Mouse (Mus musculus) midbrain, embryonic 12.5 days (tissue): ENCODE measurements around the gene Nfil3. TPM values are rescaled to one million over a fixed set of nuclear protein-coding genes. Genes with fewer than 3 reads are reported as not detected.

Source experiments
- ATAC-seq: fragments of 200-750 bp; cut with Nextera tagmentation; 2 replicates; pipeline ENCODE4 v1.8.0; 2017; ENCODE audit warnings: low read depth, moderate TSS enrichment, moderate library complexity; ENCODE audit not compliant: low FRiP score
- H3K27ac ChIP-seq: fragments of 300-500 bp; sonication (generic); replicated peaks from 2 replicates; pipeline ENCODE4 v1.5.1; 2016; ENCODE audit warnings: mild to moderate bottlenecking
- H3K27me3 ChIP-seq: fragments of 300-500 bp; sonication (generic); 2 replicates; pipeline ENCODE4 v1.6.1; 2016; ENCODE audit warnings: mild to moderate bottlenecking
- H3K36me3 ChIP-seq: fragments of 300-500 bp; sonication (generic); 2 replicates; pipeline ENCODE4 v1.6.1; 2016
- H3K4me1 ChIP-seq: fragments of 300-500 bp; sonication (generic); 2 replicates; pipeline ENCODE4 v1.6.1; 2016
- H3K4me2 ChIP-seq: fragments of 300-500 bp; sonication (generic); replicated peaks from 2 replicates; pipeline ENCODE4 v1.6.1; 2016; ENCODE audit warnings: mild to moderate bottlenecking, moderate library complexity
- H3K4me3 ChIP-seq: fragments of 300-500 bp; sonication (generic); 2 replicates; pipeline ENCODE4 v1.5.1; 2016; ENCODE audit warnings: mild to moderate bottlenecking
- H3K9ac ChIP-seq: fragments of 300-500 bp; sonication (generic); replicated peaks from 2 replicates; pipeline ENCODE4 v1.6.1; 2016; ENCODE audit warnings: mild to moderate bottlenecking, moderate library complexity
- H3K9me3 ChIP-seq: fragments of 300-500 bp; sonication (generic); 2 replicates; pipeline ENCODE4 v1.6.1; 2016; ENCODE audit warnings: mild to moderate bottlenecking
- WGBS: fragments of 180-500 bp; shearing (Covaris S2); methylation state at CpG from one replicate; pipeline ENCODE4 v1.1.7; 2016; 5-methylcytosine and 5-hydroxymethylcytosine counted together
- polyA plus RNA-seq: library from polyadenylated mRNA; unstranded; fragments of >200 nt; fragmentation: Nextera tagmentation; extraction: Ambion mirVana; gene quantifications from 2 replicates; pipeline ENCODE4 v1.2.1, GENCODE M21; 2016

The Nfil3 gene
- polyA plus RNA-seq, 1 experiment from 2014 or later: 28.5 TPM

DNA sequence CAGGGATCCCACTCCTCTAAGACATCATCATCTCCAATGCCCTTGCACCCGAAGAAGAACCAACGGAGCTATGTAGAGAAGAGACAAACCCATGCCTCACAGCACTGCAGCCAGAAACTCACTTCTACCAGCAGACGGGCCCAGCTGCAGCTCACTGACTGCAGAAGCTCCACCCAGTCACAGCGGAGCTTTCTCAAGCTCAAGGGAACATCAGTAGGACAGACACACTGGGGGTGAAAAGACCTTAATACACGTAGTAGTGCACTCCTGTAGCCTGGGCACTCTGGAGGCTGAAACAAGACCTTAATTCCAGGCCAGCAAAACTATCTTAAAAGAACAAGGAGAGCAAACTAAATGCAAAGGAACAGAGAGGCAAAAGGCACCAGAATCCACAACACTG is 56.4 kb downstream of the Nfil3 start:
- H3K4me1 ChIP-seq: peaks cover 13% of the 10 kb centered on the region
- H3K4me2 ChIP-seq: no peak overlapping the region
- H3K36me3 ChIP-seq: no peaks in the 10 kb centered on the region
- no peak overlapping the region for H3K4me3 ChIP-seq
- H3K27me3 ChIP-seq: no peaks in the 10 kb centered on the region
- no peak overlapping the region for H3K27ac ChIP-seq
- H3K9ac ChIP-seq: no peak overlapping the region
- 86% methylated on average over 5 of the region's 5 CpGs for WGBS
- ATAC-seq: no peak
- H3K9me3 ChIP-seq: no peaks in the 10 kb centered on the region

DNA sequence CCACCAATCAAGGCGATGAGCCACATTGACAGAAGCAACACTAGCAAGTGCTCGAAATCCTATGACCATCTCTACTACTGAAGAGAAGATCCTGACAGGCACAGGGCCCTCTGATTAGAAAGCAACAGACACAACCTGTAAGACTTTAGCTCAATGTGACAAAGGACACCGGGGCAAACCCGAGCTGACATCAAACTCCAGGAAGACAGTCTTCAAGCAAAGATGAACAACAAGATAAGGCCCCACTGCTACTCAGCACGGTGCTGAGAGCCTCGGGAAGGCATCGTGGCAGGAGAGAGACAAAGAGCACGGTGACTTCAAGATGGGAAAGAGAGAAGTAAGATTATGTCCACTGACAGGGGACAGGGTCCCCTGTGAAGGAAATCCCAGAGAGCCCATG is 58.9 kb downstream of the Nfil3 start:
- H3K4me1 ChIP-seq: no peaks in the 10 kb centered on the region; the same call in 1 of the 2 replicates
- no peaks in the 10 kb centered on the region for H3K36me3 ChIP-seq
- no peak for ATAC-seq
- H3K9me3 ChIP-seq: no peaks in the 10 kb centered on the region
- no peak overlapping the region for H3K4me2 ChIP-seq
- H3K27ac ChIP-seq: no peak overlapping the region
- no peak overlapping the region for H3K9ac ChIP-seq
- H3K4me3 ChIP-seq: no peak overlapping the region
- WGBS: 89% methylated on average over 8 of the region's 8 CpGs
- H3K27me3 ChIP-seq: no peaks in the 10 kb centered on the region

DNA sequence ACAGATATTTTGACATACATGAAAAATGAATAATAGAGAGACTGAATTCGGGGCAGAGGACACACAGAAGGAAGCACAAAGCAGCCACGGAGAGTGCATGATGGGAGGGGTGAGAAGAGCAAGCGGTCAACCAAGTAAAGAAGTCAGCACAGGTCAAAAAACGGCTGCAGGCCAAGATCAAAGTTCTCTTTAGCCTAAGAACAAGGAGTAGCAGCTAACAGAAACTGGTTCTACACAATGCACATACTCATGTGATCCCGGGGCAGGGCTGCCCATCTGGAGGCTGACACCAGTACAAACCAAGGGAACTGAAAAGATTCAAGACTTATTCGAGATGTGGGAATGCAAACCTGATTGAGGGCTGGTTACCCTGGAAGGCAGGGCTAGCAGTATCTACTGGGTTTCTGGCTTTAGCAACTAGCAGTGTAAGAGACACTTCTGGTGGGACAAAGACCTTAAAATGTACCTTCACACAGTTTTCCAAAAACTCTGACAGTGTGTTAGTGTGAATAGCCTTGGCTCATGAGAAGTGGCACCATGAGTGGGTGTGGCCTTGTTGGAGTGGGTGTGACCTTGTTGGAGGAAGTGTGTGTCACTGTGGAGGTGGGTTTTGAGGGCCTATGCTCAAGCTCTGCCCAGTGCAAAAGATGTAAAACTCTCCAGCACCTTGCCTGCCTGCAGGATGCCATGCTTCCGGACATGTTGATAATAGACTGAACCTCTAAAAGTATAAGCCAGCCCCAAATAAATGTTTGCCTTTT is 59.6 kb downstream of the Nfil3 start:
- 77% methylated on average over 7 of the region's 7 CpGs for WGBS
- no peaks in the 10 kb centered on the region for H3K27me3 ChIP-seq
- H3K4me3 ChIP-seq: no peak overlapping the region
- no peak overlapping the region for H3K4me2 ChIP-seq
- H3K27ac ChIP-seq: no peak overlapping the region
- no peaks in the 10 kb centered on the region for H3K9me3 ChIP-seq
- no peak overlapping the region for H3K9ac ChIP-seq
- ATAC-seq: no peak
- H3K4me1 ChIP-seq: no peaks in the 10 kb centered on the region; the same call in none of the 2 replicates
- H3K36me3 ChIP-seq: no peaks in the 10 kb centered on the region

DNA sequence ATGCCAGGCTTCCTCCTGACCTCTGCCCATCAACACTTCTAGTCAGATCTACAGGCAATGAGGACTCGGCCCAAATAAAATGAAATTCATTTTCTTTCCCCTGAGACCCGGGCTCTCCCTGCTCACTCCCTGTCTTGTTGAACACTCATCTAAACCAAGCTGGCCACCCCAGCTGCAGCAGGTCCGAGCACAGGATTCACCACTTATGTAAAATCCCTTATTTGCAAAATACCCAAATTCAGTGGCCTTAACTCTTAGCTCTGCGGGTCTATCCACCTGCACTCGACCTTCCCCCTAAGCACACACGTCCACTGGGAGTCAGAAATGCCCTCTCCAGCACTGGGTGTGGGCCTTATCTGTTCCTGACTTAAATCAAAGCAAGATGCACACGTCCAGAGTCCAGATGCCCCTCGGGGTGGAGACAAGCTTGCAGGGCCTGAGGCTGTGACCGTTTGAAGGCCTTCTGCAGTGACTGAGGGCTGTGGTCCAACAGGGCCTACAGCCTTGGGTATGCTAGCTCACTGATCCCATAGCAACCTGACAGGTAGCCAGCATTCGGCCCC is 61.0 kb downstream of the Nfil3 start:
- H3K36me3 ChIP-seq: no peaks in the 10 kb centered on the region
- H3K27me3 ChIP-seq: no peaks in the 10 kb centered on the region
- WGBS: 80% methylated on average over 10 of the region's 10 CpGs
- H3K27ac ChIP-seq: no peak overlapping the region
- H3K4me2 ChIP-seq: no peak overlapping the region
- ATAC-seq: no peak
- H3K4me3 ChIP-seq: no peak overlapping the region
- no peak overlapping the region for H3K9ac ChIP-seq
- no peaks in the 10 kb centered on the region; the same call in none of the 2 replicates for H3K4me1 ChIP-seq
- no peaks in the 10 kb centered on the region for H3K9me3 ChIP-seq

DNA sequence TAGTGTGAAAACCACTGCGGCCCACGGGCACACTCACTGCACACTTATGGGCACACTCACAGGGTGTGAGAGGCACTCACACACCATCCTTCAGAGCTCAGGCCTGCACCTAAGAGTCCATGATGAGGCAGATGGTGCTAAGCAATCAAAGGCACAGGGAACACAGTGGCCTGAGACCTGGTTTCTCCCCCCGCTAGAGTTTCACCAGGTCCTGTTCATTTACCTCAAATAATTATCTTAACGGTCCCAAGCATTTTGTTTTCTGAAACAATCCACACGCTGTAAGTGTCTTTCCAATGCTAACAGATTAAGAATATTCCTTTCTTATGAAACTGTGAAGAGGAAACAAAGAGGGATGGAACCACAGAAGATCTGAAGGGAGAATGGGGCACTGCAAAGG is 62.5 kb downstream of the Nfil3 start:
- Histone ChIP-seq H3K9me3 (no peaks in the 10 kb centered on the region), H3K4me2 (no peak overlapping the region), H3K27ac (no peak overlapping the region), H3K4me1 (no peaks in the 10 kb centered on the region; the same call in none of the 2 replicates), H3K27me3 (no peaks in the 10 kb centered on the region), H3K36me3 (no peaks in the 10 kb centered on the region), H3K4me3 (no peak overlapping the region), H3K9ac (no peak overlapping the region)
- ATAC-seq: no peak
- WGBS: 95% methylated on average over 5 of the region's 5 CpGs

Other genes with a start within 250 kb of the Nfil3 start
- 46.2 and 48.0 TPM in 2 replicates for gene Auh, start 51.4 kb downstream of the Nfil3 start, polyA plus RNA-seq